Mouse (Mus musculus) forebrain, postnatal 0 days (tissue): Measurements from ENCODE around the gene Myrf. TPM values are rescaled to one million over a fixed set of nuclear protein-coding genes. Genes with fewer than 3 reads are reported as not detected.

Source experiments
- ATAC-seq: fragments of 200-750 bp; cut with Nextera tagmentation; 2 replicates; pipeline ENCODE4 v1.8.0; 2017; ENCODE audit warnings: mild to moderate bottlenecking, moderate library complexity
- DNase-seq: peaks from one replicate; pipeline ENCODE4 v3.0.0-alpha.2; 2015
- H3K27ac ChIP-seq: fragments of 300-500 bp; sonication (generic); 2 replicates; pipeline ENCODE4 v1.5.1; 2014; ENCODE audit warnings: low read depth, mild to moderate bottlenecking, antibody characterized with exemption, low read length, moderate library complexity, mixed read lengths
- H3K27me3 ChIP-seq: fragments of 300-500 bp; sonication (generic); 2 replicates; pipeline ENCODE4 v1.6.1; 2014; ENCODE audit warnings: mild to moderate bottlenecking, low read length, mixed read lengths; ENCODE audit not compliant: insufficient read depth
- H3K36me3 ChIP-seq: fragments of 300-500 bp; sonication (generic); 2 replicates; pipeline ENCODE4 v1.6.1; 2014; ENCODE audit warnings: mild to moderate bottlenecking, moderate library complexity; ENCODE audit not compliant: insufficient read depth
- H3K4me1 ChIP-seq: fragments of 300-500 bp; sonication (generic); 2 replicates; pipeline ENCODE4 v1.6.1; 2014; ENCODE audit warnings: antibody characterized with exemption; ENCODE audit not compliant: insufficient read depth
- H3K4me2 ChIP-seq: fragments of 300-500 bp; sonication (generic); 2 replicates; pipeline ENCODE4 v1.6.1; 2014; ENCODE audit warnings: low read depth, mild to moderate bottlenecking, moderate library complexity
- H3K4me3 ChIP-seq: fragments of 300-500 bp; sonication (generic); 2 replicates; pipeline ENCODE4 v1.5.1; 2014; ENCODE audit warnings: low read depth, low read length, mixed read lengths
- H3K9ac ChIP-seq: fragments of 300-500 bp; sonication (generic); 2 replicates; pipeline ENCODE4 v1.6.1; 2014; ENCODE audit warnings: mild to moderate bottlenecking
- H3K9me3 ChIP-seq: fragments of 300-500 bp; sonication (generic); 2 replicates; pipeline ENCODE4 v1.6.1; 2016; ENCODE audit warnings: low read length
- CTCF ChIP-seq: sonication (generic); IDR thresholded peaks from 2 replicates; pipeline ENCODE4 v1.5.1; 2016; ENCODE audit warnings: antibody characterized with exemption, control low read depth, low read depth
- WGBS: fragments of 180-500 bp; shearing (Covaris S2); extraction: QIAGEN DNeasy Blood & Tissue Kit; methylation state at CpG from one replicate; pipeline ENCODE4 v1.1.7; 2014; 5-methylcytosine and 5-hydroxymethylcytosine counted together
- polyA plus RNA-seq: library from polyadenylated mRNA; unstranded; fragments of >200 nt; fragmentation: Nextera tagmentation; extraction: Ambion mirVana; gene quantifications from 2 replicates; pipeline ENCODE4 v1.2.1, GENCODE M21; 2015
- total RNA-seq: library from RNA; depleted of rRNA; stranded (reverse); fragments of >200 nt; gene quantifications from 2 replicates; pipeline ENCODE4 v1.2.3, GENCODE M21; 2014

Gene Myrf
- total and polyA plus RNA-seq, 2 experiments from 2014 or later, result 0.47 to 0.81 TPM

- Histone ChIP-seq H3K9ac (no peak overlapping the region), H3K27ac (peak overlapping the region; percentile 15; the same call in 1 of the 2 replicates), H3K4me3 (no peak overlapping the region), H3K4me2 (no peak overlapping the region), H3K27me3 (no peaks in the 10 kb centered on the region), H3K4me1 (peaks cover 13% of the 10 kb centered on the region; the same call in 1 of the 2 replicates), H3K36me3 (peaks cover 60% of the 10 kb centered on the region), H3K9me3 (no peaks in the 10 kb centered on the region)
- no peak for TF ChIP-seq CTCF
- ATAC-seq (peak; percentile 77), DNase-seq (peak; percentile 79)
- WGBS, result 35% methylated on average over 10 of the region's 10 CpGs
Measured at GRCm38 (mm10) chr19:10188281-10188811, 52.2 kb downstream of the Myrf start.

- H3K4me3 ChIP-seq, result no peak overlapping the region
- H3K36me3 ChIP-seq, result peaks cover 42% of the 10 kb centered on the region
- DNase-seq (no peak), ATAC-seq (no peak)
- 85% methylated on average over 8 of the region's 8 CpGs for WGBS
- H3K9me3 ChIP-seq, result no peaks in the 10 kb centered on the region
- no peak overlapping the region for H3K9ac ChIP-seq
- H3K27me3 ChIP-seq, result no peaks in the 10 kb centered on the region
- no peak overlapping the region for H3K27ac ChIP-seq
- TF ChIP-seq CTCF, result no peak
- no peak overlapping the region for H3K4me2 ChIP-seq
- peaks cover 13% of the 10 kb centered on the region; the same call in 1 of the 2 replicates for H3K4me1 ChIP-seq
Measured at GRCm38 (mm10) chr19:10186569-10186968, 54.0 kb downstream of the Myrf start.

- TF ChIP-seq CTCF, result no peak
- no peak overlapping the region for H3K4me2 ChIP-seq
- H3K4me3 ChIP-seq, result no peak overlapping the region
- peaks cover 13% of the 10 kb centered on the region; the same call in 1 of the 2 replicates for H3K4me1 ChIP-seq
- H3K9ac ChIP-seq, result 0 out of 2 replicates have a peak overlapping the region, but pooled peaks have one; percentile 14
- WGBS, result 80% methylated on average over 3 of the region's 3 CpGs
- DNase-seq, result no peak
- no peak overlapping the region for H3K27ac ChIP-seq
- no peak for ATAC-seq
- no peaks in the 10 kb centered on the region for H3K27me3 ChIP-seq
- H3K36me3 ChIP-seq, result peaks cover 37% of the 10 kb centered on the region
- H3K9me3 ChIP-seq, result no peaks in the 10 kb centered on the region
Measured at GRCm38 (mm10) chr19:10185876-10186275, 54.7 kb downstream of the Myrf start.

DNA sequence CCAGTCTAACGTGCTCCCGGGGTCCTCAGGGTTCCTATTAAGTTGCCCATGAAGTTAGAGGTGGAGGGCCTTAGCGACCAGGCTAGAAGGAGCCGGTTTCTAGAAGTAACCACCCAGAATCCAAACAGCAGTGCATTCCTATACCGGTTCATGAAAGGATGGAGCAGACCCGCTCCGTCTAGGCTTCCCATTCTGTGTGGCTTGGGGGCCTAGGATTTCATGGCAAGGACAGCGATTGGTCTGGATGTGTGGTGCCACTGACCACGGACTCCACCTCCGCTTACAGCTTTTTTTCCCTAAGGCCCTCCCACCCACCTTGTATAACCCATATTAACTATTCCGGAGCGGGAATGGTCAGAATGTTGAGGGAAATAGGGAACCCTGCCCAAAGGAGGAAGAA, 56.5 kb downstream of the Myrf start:
- Histone ChIP-seq H3K36me3 (peaks cover 28% of the 10 kb centered on the region), H3K27me3 (no peaks in the 10 kb centered on the region), H3K9me3 (no peaks in the 10 kb centered on the region), H3K4me1 (peaks cover 13% of the 10 kb centered on the region; the same call in 1 of the 2 replicates), H3K9ac (peak overlapping the region; percentile 95), H3K27ac (peak overlapping the region; percentile 94), H3K4me2 (peak overlapping the region; percentile 81), H3K4me3 (peak overlapping the region; percentile 90)
- no peak for TF ChIP-seq CTCF
- WGBS, result 2% methylated on average over 12 of the region's 12 CpGs
- DNase-seq, result peak; percentile 70
- ATAC-seq, result no peak

DNA sequence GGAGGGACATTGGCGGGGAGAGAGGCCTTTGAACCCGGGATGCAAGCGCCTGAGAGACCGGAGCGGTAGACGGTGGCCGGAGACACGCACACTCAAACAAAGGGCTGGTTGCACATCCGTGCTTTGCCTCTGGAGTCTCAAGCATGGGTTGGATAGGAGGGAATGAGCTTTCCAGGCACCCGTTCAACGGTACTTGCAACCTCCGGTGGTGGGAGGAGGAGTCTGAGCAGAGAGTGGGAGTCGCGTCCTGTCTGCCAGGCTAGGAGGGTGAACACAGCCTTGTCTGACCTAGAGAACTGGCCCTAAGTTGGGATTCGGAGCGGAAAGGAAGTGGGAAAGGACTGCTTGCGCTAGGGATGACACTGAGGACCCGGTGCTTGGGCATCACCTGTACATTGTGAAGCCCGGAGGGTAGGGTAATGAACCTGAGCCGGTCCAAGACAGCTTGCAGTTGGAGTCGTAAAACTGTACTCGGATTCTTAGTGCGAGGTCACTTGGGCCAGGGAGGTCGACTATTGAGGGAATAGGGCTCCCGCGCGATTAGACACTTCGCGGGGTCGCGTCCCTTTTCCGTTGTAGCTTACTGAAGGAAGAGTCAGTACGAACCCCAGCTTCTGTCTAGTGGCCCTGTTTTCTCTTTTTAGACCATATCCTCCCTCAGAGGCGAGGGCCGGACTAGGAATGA, 57.1 kb downstream of the Myrf start:
- Histone ChIP-seq H3K27ac (peak overlapping the region; percentile 94), H3K9me3 (no peaks in the 10 kb centered on the region), H3K4me2 (peak overlapping the region; percentile 81), H3K27me3 (no peaks in the 10 kb centered on the region), H3K9ac (peak overlapping the region; percentile 95), H3K4me1 (peaks cover 13% of the 10 kb centered on the region; the same call in 1 of the 2 replicates), H3K36me3 (peaks cover 28% of the 10 kb centered on the region), H3K4me3 (peak overlapping the region; percentile 90)
- TF ChIP-seq CTCF, result peak; percentile 8; the same call in 1 of the 2 replicates
- ATAC-seq (peak; percentile 81), DNase-seq (peak; percentile 86)
- 1% methylated on average over 35 of the region's 35 CpGs for WGBS

GRCm38 (mm10) chr19:10182670-10183298, 57.8 kb downstream of the Myrf start, which contains the start of gene Fads1:
Gene Fads1 (plus strand): TSS chr19:10182888.
- DNase-seq, result peak; percentile 99
- H3K9ac ChIP-seq, result peak within 1 kb of the TSS; percentile 95

GRCm38 (mm10) chr19:10182142-10182541, 58.4 kb downstream of the Myrf start:
- H3K4me3 ChIP-seq, result peak overlapping the region; percentile 90
- H3K4me1 ChIP-seq, result peaks cover 10% of the 10 kb centered on the region; the same call in 1 of the 2 replicates
- ATAC-seq, result no peak
- TF ChIP-seq CTCF, result no peak
- H3K4me2 ChIP-seq, result peak overlapping the region; percentile 81
- 21% methylated on average over 7 of the region's 7 CpGs for WGBS
- peak overlapping the region; percentile 95 for H3K9ac ChIP-seq
- no peaks in the 10 kb centered on the region for H3K9me3 ChIP-seq
- H3K27me3 ChIP-seq, result no peaks in the 10 kb centered on the region
- no peak for DNase-seq
- H3K27ac ChIP-seq, result peak overlapping the region; percentile 94; the same call in 1 of the 2 replicates
- peaks cover 16% of the 10 kb centered on the region for H3K36me3 ChIP-seq

More at GRCm38 (mm10) chr19:10182670-10183298, 57.8 kb downstream of the Myrf start, which contains the start of gene Fads1:
- WGBS, result 2% methylated on average over 67 of the region's 70 CpGs
- peak within 1 kb of the TSS; percentile 94 for H3K27ac ChIP-seq
- TF ChIP-seq CTCF, result peak; percentile 72
- peak within 1 kb of the TSS; percentile 90 for H3K4me3 ChIP-seq
- H3K4me1 ChIP-seq, result peaks cover 10% of the 10 kb centered on the region; the same call in 1 of the 2 replicates
- no peaks in the 10 kb centered on the region for H3K9me3 ChIP-seq
- no peaks in the 10 kb centered on the region for H3K27me3 ChIP-seq
- peak within 1 kb of the TSS; percentile 81 for H3K4me2 ChIP-seq
- peak; percentile 96 for ATAC-seq
- H3K36me3 ChIP-seq, result peaks cover 22% of the 10 kb centered on the region
